Comparison of ENCODE assay signal across 8 mouse cellular contexts in the genomic region with DNA sequence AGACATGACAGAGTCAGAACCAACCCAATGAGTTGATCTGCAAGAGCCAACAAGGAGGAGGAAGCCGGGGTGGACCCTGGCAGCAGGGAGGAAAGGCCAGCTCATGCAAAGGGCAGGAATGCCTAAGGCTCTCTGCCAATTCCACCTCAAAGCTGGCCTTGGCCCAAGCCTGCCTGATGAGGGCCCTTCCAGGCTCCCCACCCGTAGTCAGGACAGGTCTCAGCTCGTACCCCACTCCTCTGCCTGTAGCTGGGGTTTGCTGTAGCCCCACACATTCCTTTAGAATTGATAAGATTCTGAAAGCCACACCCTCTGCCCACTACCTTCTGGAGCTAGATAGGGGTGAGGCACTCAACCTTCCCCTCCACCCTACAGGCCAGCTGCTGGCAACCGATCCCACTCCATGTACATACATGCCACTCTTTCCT. TPM values are rescaled to one million over a fixed set of nuclear protein-coding genes. Genes with fewer than 3 reads are reported as not detected.
DNase-seq lines count a peak whose midpoint lies in the region; ATAC-seq lines count a peak whose summit lies in the region.

No protein-coding gene starts in this region.

- no peak overlapping the region for H3K9ac ChIP-seq in kidney, embryonic 15.5 days

- H3K27ac ChIP-seq in kidney, embryonic 15.5 days: no peak overlapping the region

- WGBS in kidney, embryonic 15.5 days: 67% methylated on average over 4 of the region's 4 CpGs

- H3K36me3 ChIP-seq in kidney, embryonic 15.5 days: no peaks in the 10 kb centered on the region

- H3K4me1 ChIP-seq in kidney, embryonic 15.5 days: peaks cover 18% of the 10 kb centered on the region

- H3K27me3 ChIP-seq in kidney, embryonic 15.5 days: no peaks in the 10 kb centered on the region

- H3K9me3 ChIP-seq in kidney, embryonic 15.5 days (replicated peaks): no peaks in the 10 kb centered on the region

- intact Hi-C loops in gastrocnemius, postnatal 36 days (cut with DNase I): loop anchor here (10.0 kb wide), 1 partner anchor 241 kb away; the partner anchor contains the start of genes Tlr12 and Zscan20

- H3K4me3 ChIP-seq in kidney, embryonic 15.5 days (replicated peaks): no peak overlapping the region

- ATAC-seq in erythroid progenitor cell, adult 5-6 weeks (replicated peaks; ENCODE audit: low FRiP score, poor library complexity, severe bottlenecking): peak; percentile 81
- peak; percentile 71 for ATAC-seq in kidney, embryonic 15.5 days (replicated peaks; ENCODE audit: low FRiP score)

- peak; percentile 19 for DNase-seq in cerebellum, adult 11 months
- DNase-seq in cerebellum, adult 9-10 months: no peak
- DNase-seq in lung, postnatal 36 days: peak; percentile 86
- no peak for DNase-seq in natural killer cell, adult 2 months (ENCODE audit: low spot score in 2 of 2)
- no peak for DNase-seq in gastrocnemius, postnatal 4 days (ENCODE audit: low spot score in 2 of 2)
- DNase-seq in gastrocnemius, postnatal 36 days: no peak

- no peak overlapping the region for H3K4me2 ChIP-seq in kidney, embryonic 15.5 days

RNA-seq across cellular contexts. Expression of gene Trim62, which starts 27.8 kb away (rescaled TPM):
- total RNA-seq in erythroid progenitor cell, adult 5-6 weeks (2015; ENCODE audit: low replicate concordance): 0.36 TPM in 1 of 2 replicates, not detected in the other
- 0.90 TPM in 1 of 2 replicates, not detected in the other for total RNA-seq in erythroid progenitor cell, adult 5-6 weeks (2017; ENCODE audit: low replicate concordance)
- 6.8 and 7.1 TPM in 2 replicates for polyA plus RNA-seq in kidney, embryonic 15.5 days (2015; fragmentation: Nextera tagmentation; extraction: Ambion mirVana)
- 1 to 10 TPM; 3.2 to 3.7 TPM for total RNA-seq in gastrocnemius, postnatal 4 days (2021)
- total RNA-seq in gastrocnemius, postnatal 36 days (2021): under 1 TPM; 0.51 to 0.79 TPM

RNA-seq across cellular contexts. Expression of gene Zfp362, which starts 49.8 kb away (rescaled TPM):
- total RNA-seq in erythroid progenitor cell, adult 5-6 weeks (2015; ENCODE audit: low replicate concordance): 8.6 and 10.5 TPM in 2 replicates
- 0.08 and 0.26 TPM in 2 replicates for total RNA-seq in erythroid progenitor cell, adult 5-6 weeks (2017; ENCODE audit: low replicate concordance)
- 37.5 and 43.8 TPM in 2 replicates for polyA plus RNA-seq in kidney, embryonic 15.5 days (2015; fragmentation: Nextera tagmentation; extraction: Ambion mirVana)
- 10 to 100 TPM; 24.7 to 29.8 TPM for total RNA-seq in gastrocnemius, postnatal 4 days (2021)
- 10 to 100 TPM in 1 of 2 experiments, 1 to 10 TPM in 1; 8.4 to 10.4 TPM for total RNA-seq in gastrocnemius, postnatal 36 days (2021)

Comparison
In these comparisons a context has a peak if more than half of its experiments do, and no peak if none do; other contexts are left out.
1. DNase-seq: peak in cerebellum, adult 11 months (single experiment) and lung, postnatal 36 days (single experiment); none in cerebellum, adult 9-10 months (single experiment), natural killer cell, adult 2 months (0 of 2), gastrocnemius, postnatal 4 days (0 of 2) and gastrocnemius, postnatal 36 days (0 of 2).